Mouse (Mus musculus) brain, embryonic 14.5 days (tissue): ENCODE results near the gene S1pr4. TPM values are rescaled to one million over a fixed set of nuclear protein-coding genes. Genes with fewer than 3 reads are reported as not detected.

Experiments used
- DNase-seq: peaks from one replicate; pipeline ENCODE4 v3.0.0-alpha.2; 2011; ENCODE audit warnings: low read depth
- CTCF ChIP-seq: fragments of 200-500 bp; IDR thresholded peaks from 2 replicates; pipeline ENCODE4 v1.5.1; 2012; ENCODE audit warnings: inconsistent platforms, mild to moderate bottlenecking, moderate library complexity, borderline replicate concordance; ENCODE audit not compliant: insufficient read depth, insufficient read length; ENCODE audit errors: extremely low read depth
- POLR2A ChIP-seq: fragments of 200-500 bp; IDR thresholded peaks from 2 replicates; pipeline ENCODE4 v1.6.1; 2012; ENCODE audit warnings: mild to moderate bottlenecking, inconsistent platforms, borderline replicate concordance; ENCODE audit not compliant: poor library complexity, insufficient read depth, insufficient read length, severe bottlenecking; ENCODE audit errors: extremely low read depth
- polyA plus RNA-seq: library from polyadenylated mRNA; depleted of rRNA; stranded (reverse); fragments of >200 nt; gene quantifications from 2 replicates; pipeline ENCODE4 v1.2.3, GENCODE M21; 2012

The S1pr4 gene
- polyA plus RNA-seq, 1 experiment = 0.59 TPM

DNA sequence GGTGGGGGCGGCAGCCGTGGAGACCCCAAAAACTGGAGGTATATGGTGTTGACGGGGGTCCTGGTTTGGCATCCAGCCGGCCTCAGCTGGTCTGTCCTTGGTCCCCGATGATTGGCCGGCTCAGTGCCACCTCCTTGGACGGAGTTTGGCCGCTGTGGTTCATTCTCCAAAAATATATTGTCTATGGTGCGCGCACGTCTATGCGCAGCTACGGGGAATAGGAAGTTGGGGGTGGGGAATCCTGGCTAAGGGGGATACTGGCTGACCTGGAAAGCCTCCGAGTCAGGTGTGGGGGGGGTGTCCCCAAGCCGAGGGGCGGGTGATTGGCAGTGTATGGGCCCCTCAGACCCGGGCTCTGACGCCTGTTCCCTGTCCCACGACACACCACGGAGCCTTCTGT, 39.5 kb downstream of the S1pr4 start:
- TF ChIP-seq POLR2A = no peak
- DNase-seq = no peak

DNA sequence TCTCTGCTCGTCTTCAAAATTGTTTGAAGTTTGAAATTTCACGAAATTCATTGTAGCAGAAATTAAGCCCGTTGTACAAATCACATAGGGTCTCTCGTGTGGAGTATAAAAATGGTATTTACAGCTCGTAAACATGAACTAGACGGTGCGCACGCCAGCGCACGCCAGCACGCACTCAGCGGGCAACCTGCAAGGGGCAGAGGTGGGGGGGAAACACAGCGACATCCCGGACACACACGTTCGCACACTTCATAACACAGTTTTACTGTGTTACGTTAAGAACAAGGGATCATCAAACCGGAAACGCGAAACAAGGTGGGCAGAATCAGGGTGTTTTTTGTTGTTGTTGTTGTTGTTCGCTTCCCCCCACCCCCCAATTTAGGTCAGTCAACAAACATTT, 40.5 kb downstream of the S1pr4 start:
- TF ChIP-seq CTCF = no peak
- TF ChIP-seq POLR2A = no peak
- DNase-seq = no peak

DNA sequence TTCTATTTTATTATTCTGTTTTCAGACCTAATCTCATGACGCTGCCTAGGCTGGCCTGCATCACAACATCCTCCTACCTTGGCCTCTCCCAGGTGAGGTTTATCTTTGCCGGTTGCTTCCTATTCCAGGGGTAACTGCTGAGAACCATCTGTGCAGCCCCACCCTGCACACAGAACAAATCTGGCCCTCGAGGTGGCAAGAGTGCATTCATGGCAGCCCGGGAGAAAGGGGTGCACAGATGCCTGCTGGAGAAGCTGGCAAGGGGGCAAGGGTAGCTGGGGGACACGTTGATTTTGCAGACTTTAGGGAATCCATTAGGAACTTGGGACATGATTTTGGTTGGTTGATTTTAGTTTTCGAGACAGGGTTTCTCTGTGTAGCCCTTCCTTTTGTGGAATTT, 41.7 kb downstream of the S1pr4 start:
- DNase-seq = no peak
- TF ChIP-seq POLR2A = no peak
- TF ChIP-seq CTCF = no peak

DNA sequence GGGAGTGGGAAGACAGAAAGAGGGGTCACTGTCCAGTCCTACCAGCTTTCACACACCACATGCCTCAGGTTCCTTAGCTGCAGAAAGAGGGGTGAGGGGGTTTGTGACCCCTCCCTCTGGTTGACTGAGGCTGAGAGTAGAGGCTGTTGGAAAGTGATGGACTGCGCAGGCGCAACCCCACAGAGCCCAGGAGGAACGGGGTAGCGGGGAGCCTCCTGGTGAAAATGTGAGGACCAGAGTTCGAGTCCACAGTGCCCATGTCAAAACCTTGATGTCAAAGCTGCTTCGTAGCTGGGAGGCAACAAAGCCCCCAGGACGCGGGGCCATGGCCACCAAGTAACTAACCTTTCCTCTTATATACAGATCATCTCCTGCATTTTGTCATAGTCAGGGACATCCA, 42.3 kb downstream of the S1pr4 start:
- DNase-seq = no peak
- TF ChIP-seq POLR2A = no peak
- TF ChIP-seq CTCF = no peak

DNA sequence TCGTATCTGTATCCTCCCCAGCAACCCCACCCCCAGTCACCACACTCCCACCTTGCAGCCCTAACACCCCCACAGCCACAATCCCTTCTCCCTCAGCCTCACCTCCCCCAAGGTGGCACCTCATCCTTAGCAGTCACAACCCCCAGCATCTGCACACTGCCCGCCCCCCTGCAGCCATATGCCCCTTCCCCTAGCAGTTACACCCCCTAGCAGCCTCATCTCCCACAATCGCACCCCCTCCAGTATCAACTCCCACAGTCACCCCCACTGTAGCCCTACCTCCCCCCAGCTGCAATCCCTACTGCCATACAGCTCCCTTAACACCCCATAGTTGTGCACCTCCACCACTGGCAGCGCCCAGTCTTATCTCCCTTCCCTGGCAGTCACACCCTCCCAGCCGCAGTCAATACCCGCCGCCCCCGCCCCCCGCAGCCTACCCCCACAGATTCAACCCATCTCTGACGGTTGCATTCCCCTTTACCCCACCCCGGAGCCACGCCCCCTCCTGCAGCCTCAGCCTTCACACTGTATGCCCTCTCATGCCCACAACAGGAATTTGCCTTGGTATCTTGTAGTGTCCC, 42.9 kb downstream of the S1pr4 start:
- TF ChIP-seq CTCF = no peak
- no peak for TF ChIP-seq POLR2A
- DNase-seq = no peak

DNA sequence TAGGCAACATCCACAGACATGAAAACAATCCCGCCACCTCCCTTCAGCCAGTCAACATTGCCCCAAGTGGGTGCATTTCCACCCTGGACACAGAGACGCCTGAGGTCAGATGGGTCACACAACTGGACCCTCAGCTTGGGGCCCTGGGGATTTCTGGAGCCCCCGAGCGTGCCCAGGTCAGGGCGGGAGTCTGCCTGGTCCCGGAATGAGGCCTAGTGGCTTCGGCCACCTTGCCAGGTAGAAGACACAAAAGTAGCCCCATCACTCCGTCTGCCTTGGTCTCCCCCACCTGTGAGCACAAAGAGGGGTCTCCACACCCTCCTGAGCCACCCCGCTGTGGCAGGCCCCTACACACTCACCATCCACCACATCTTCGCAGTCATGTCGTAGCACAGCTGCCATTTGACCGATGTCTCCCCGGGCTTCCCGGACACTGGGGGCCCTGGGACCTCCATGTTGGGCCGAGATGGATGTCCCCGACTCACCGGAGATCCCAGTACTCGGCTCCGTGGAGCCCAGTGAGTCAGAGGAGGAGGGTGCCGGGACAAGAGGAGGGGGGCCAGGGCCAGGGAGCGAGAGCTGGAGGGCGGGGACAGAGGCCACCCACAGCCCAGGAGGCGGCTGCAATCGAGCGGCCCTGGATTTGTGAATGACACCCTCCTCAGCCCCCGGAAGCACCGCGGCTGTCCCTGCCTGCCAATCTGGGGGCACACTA, 44.6 kb downstream of the S1pr4 start, which contains the start of gene Nfic:
Gene Nfic, minus strand, starts transcription at position 455 of the 715 bp plus-strand sequence.
- no peak for TF ChIP-seq POLR2A
- TF ChIP-seq CTCF = no peak
- DNase-seq = no peak

DNA sequence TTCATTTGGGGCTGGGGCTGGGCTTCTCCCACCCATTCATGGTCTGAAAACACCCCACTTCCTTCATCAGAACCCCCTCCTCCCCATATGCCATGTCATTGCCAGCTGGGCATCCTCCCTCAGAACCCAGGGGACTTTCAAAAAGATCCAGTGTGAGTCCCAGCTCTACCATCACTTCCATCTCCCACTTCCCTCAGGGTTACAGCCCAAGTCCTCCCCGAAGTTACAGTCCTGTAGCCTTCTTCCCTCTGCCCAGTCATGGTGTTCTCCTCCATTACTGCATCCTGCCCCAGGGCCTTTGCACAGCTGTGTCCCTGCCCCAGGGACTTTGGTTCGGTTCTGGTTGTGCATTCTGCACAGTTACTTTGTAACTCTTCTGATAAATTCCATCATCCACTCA, 45.8 kb downstream of the S1pr4 start:
- no peak for DNase-seq
- TF ChIP-seq POLR2A = no peak
- no peak for TF ChIP-seq CTCF

DNA sequence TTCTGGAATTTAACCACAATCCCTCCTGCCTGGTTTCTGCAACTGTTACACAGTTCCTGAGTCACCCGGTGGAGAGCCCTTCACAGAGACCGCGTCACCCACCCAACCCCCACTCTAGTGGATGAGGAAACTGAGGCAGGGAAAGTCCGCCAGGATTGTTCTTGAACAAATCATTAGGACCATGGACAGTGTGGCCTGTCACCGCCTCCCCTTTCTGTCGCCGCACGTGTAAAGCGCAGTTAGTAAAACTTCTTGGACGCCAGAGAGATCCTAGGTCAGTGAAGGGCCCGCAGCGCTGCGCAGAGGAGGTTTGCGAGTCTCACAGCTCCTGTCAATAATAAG, 47.0 kb downstream of the S1pr4 start:
- no peak for TF ChIP-seq POLR2A
- no peak for TF ChIP-seq CTCF
- no peak for DNase-seq

DNA sequence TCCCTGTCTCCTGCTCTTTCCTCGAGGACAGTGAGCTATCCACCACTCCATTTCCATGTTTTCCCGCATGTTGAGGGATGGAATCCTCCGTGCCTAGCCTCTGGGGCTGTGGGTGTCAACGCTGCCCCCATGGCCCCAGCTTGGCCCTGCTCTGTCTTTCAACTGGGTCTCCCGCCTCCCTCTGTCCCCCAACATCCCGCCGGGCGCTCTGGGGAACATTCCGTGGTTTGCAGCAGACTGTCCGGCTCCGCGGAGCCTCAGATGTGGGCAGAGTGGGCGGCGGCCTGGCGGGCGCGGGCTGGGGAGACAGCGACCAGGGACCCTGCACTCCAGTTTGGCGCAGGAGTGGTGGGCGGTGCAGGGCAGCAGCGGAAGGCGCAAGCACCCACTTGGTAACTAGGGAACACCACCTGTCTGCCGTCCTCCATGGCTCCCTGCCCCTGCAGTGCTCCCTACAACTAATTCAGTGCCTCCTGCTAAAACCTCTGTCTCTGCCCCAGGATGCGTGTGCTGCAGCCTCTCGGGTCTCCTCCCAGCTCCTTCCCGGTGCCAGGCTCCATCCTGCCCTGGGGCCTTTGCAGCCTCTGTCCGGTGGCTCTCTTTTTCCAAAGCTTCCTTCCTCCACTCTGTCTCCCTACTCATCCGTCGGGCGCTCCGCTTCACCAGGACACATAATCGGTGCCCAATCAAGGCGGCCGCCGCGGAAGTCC, 47.5 kb downstream of the S1pr4 start:
- DNase-seq = no peak

DNA sequence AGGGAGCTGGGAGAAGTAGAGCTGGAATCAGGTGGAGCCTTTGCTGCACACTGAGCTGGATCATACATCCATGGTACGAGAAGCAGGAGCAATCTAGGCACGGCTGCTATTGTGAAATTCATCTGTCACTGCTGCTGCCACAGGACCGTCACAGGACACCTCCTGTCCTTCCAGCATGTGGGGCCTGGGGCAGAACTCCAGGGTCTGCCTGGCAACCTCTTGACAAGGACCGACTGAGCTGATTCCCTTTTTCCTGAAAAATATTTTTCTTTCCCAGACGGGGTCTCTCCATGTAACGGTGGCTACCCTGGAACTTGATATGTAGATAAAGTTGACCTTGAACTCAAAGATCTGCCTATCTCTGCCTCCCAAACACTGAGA, 48.6 kb downstream of the S1pr4 start:
- no peak for DNase-seq
- TF ChIP-seq POLR2A (no peak), CTCF (no peak)

More for the DNA sequence above, 47.5 kb downstream of the S1pr4 start:
- TF ChIP-seq CTCF (no peak), POLR2A (no peak)

DNA sequence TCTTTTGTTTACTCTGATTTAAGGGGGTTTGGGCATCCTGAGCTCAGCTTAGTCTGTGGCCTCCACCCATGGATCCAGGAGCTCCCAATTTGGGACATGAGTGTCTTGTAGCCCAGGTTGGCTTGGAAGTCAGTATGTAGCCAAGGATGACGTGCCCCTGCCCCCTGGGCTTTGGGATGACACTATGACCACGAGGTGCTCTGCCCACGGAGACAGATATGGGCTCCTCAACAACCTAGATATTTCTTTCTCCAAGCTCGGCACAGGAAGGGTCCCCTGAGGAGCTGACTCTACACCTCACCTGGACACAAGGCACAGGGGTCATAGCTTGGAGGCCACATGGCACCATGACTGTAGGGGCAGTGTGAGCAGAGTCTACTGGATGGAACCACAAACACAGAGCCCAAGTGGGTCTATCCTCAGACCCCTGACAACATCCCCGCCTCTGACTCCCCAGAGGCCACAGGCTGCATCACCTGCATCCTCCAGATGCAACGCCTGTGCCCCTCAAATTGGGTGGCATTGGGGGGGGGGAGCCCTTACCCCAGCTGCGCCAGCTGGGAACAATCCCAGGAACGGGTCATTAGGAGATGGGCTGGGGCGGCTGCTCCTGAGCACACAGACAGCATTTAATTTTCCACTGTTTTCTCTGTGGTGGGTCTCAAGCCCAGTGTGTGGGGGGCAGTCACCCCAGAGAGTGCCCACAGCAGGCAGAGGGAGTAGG, 49.1 kb downstream of the S1pr4 start:
- TF ChIP-seq POLR2A (no peak), CTCF (no peak)
- no peak for DNase-seq
